Mouse (Mus musculus) cerebellum, postnatal 10 days (tissue): ENCODE measurements around the gene Pde4d.
A peak's percentile ranks its signal among the peaks of the same experiment; 100 is the strongest.

Experiments used
- DNase-seq, 2 experiments: peaks; one replicate each; pipeline ENCODE4 v3.0.0; 2021; ENCODE audit warnings: mixed read lengths in 2 of 2

Pde4d gene

DNA sequence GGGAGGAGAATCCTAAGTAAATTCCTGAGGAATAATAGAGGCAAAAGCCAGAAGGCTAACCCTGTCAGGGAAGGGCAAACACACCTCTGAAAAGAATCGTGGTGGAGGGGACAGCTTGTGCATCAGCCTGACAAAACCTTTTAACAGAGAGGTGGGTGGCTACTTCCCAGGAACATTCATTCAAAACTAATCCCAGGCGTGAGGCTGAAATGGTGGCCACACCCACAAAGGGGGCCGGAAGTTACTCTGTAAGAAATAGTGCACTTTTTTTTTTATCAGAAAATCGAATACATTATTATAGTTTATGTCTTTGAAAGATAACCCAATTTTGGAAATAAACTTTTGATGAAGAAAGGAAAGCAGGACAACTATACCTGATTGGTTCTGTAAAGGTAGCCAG is 1227.3 kb downstream of the Pde4d start:
- no peak for DNase-seq

DNA sequence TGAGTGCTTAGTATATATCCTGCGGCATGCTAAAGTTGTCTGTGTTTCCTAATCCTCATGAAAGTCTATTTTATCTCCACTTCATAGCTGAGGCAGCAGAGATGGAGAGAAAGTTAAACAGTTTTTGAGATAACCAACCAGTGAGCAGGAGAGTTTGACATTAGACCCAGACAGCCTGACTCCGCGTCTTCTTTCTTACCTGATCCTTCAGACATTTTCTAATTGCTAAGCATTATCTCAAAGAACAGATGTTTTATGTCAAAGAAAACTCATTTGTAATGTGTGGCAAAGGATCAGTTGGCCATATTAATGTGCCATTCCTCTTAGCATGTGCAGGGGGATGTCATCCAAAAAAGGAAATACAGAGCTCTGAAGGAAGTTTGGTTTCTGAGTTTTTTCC is 1227.9 kb downstream of the Pde4d start:
- no peak for DNase-seq

DNA sequence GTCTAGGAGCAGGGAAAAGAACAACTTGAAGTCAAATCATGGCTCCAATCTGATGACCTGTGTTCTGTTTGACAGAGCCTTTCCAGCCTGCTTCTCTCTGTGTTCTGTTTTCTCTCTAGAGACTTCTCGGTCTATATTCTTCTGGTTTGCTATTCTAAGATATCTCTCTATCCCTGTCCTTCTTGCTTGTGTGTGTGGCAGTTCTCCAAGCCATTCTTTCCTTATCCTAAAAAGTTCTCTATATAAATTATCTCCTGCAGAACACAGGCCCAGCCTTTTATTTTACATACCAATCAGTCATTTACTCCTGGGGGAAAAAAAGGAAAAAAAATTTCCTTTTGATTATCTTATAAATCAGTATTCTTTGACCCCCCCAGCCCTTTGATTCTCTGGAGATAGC is 1229.2 kb downstream of the Pde4d start:
- DNase-seq = no peak

DNA sequence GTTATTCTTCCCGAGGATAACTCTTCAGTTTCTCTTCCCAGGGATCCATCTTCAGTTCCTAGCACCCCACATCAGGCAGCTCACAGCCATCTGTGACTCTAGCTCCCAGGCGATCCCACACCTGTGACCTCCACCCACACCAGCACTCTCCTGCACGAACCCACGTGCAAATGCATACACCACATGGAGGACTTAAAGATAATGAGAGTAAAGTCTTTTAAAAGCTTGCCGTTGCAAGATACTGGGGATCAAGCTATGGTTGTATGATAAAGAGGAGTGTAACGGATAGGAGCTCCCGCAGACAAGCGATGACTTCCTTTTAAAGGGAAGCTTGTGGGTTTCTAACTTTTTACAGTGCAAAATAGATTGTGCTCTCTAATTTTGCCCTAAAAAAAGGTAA is 1230.5 kb downstream of the Pde4d start:
- no peak for DNase-seq

DNA sequence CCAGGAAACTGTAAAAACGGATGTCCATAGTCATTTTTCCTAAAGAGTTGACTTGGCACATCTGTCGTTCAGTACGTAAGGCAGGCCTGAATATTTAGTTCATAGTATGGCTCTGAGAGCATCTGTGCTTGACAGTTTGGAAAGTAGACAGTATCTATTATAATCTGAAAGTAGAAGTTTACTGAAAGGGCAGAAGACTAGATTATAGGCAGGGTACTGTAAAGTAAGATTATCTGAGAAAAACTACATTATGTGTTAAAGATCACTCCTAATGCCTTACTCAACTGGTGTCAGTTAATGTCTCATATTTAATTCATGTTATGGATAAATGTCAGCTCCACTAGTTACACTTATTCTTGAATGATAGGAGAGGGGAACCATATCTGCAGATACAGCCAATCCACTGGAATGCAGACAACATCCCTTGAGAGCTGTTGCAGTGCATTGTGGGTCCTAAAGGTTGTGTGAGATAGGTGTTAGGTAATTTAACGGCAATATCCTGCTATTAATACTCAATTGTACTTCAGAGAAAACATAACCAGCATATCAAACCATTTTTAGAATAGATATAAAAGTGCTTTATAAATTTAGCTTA is 1232.0 kb downstream of the Pde4d start:
- DNase-seq = no peak

DNA sequence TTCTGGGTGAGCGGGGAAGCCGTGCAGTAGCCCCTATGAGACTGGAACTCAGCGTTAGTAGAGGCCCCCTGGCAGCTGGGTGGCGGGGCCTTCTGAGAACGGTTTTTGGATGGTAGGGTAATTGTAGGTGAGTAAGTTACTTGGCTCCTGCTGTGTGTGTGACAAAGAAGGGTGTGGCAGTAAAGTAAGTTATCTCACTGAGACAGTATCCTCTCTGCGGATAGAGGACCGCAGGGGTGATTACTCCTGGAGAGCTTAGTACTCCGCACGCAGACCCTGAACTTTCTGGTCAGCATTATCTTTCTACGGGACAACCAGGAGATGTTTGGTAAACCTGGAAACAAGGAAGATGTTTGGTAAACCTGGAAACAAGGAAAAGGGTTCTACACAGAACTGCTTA is 1233.3 kb downstream of the Pde4d start:
- no peak for DNase-seq

DNA sequence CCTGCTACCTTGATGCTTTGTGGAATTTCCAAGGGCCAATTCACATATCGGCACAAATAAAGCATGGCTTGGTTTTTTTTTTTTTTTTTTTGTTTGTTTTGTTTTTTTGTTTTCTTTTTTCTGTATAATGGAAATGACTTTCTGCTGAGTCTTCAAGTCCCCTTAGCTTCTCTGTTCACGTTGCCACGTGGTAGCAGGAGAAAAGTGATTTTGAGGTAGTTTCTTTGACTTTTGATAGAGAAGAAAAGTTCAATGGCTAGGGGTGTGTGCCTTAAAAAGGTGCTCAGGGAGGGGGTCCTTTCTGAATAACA is 1235.2 kb downstream of the Pde4d start:
- no peak for DNase-seq

DNA sequence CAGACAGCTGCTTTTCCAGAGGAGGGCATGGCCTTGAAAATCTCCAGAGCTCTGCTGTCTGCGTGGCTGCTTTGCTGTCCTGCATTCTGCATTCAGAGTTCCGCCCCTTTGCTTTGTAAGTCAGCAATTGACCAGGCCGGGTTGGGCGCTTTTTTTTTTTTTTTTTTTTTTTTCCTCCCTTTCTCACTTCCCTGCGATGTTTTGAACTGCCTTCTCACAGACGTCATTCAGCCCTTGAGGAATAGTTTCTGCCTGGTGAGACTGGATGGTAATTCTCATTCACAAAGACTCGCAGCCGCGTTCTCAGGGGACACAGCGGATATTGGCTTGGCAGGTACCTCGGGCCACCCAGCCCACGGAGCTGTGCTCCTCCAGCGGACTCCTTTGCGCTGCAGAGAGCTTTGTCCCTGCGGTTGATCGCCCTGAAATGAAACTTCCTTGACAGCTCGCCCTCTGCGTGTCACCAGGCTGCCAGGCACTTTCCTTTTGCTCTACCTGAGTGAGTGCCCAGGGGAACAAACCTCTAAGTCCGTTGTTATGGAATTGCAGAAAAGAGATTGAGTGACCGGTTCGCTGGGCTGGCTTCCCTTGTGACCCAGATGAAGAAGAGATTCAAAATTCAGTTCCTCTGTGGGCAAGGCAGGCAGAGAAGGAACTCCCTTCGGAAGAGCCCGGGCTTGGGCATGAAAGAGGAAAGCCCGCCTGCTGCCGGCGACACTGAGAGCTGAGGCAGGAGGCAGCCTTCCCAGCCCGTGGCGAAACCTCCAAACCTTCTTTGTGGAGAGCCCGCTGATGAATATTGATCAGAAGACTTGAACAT is 1235.8 kb downstream of the Pde4d start:
- peak; percentile 35 to 51 for DNase-seq

DNA sequence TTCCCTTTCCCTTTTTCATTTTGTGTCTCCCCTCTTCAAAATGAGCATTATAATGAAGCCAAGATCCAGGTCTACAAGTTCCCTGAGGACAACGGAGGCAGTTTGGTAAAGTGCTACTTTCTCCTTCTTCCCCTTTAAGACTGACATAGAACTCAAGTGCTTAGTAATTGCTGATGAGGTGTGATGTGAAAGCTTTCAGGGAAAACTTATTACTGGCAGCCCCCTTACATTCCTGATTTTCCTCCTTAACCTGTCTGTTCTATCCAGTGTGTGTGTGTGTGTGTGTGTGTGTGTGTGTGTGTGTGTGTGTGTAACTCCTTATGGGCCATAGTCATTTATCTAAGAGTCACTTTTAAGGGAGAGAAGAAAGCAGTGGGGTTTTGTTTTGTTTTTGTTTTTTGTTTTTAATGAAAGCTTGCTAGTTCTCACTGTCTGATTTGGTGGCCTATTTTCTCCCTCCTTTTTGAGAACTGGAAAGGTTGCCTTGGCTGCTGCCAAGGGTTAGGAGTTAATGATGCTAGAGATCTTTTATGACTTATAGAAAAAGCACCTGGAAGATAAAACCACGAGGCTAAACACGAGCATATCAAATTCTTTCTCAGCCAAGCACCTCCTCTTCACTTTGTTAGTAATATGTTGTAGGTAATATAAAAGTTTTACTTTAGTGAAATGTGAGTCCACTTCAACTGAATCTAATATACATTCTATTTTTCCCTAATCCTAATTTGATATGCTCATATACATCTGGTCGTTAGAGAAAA is 1236.5 kb downstream of the Pde4d start:
- no peak for DNase-seq

DNA sequence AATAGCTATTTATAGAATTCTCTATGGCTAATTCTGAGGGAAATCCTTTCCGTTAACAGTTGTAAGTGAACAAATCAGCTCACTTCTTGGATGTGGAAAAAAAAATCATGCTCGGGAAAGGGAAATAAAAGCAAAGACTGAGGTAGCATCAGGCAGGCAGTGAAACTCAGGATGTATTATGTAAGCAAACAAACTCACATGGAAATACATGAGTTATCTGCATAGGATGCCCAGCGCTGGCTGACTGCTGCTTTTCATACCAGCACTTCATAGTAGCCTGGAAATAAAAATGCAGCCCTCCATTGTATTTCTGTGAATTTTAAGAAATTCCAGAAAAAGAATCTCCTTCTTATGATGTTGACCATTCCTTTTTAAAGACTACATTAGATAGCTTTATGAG is 1237.2 kb downstream of the Pde4d start:
- DNase-seq = no peak

DNA sequence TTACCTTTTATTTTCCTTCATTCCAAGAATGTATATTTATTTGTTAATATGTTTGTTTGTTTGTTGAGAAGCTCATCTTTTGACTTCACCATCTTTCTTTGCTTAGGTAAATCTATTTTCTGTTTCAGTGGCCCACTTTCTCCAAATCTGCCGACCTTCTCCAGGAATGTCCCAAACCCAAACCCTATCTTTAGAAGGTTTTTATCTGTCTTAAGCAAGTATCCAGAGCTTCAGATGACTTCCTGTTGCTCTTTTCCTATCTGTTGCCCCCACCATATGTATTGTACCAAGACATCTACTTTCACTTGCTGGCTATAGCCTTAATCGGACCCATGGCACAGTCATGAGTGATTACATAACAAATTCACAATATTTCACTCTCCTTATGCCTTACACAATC is 1238.4 kb downstream of the Pde4d start:
- no peak for DNase-seq

DNA sequence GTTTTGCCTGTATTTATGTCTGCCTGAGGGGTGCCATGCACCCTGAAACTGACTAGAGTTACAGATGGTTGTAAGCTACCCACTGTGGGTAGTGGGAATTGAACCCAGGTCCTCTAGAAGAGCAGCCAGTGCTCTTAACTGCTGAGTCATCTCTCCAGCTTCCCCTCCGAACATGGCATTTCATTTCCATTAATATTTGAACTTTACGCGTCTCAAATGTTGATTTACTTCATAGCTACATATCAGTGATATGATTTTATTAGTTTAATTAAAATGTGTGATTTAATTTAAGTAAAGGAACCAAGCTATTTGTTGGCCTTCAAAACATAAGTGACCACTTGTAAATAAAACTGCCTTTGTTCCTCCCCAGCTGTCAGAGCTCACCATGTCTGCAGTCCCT is 1239.4 kb downstream of the Pde4d start:
- no peak for DNase-seq

DNA sequence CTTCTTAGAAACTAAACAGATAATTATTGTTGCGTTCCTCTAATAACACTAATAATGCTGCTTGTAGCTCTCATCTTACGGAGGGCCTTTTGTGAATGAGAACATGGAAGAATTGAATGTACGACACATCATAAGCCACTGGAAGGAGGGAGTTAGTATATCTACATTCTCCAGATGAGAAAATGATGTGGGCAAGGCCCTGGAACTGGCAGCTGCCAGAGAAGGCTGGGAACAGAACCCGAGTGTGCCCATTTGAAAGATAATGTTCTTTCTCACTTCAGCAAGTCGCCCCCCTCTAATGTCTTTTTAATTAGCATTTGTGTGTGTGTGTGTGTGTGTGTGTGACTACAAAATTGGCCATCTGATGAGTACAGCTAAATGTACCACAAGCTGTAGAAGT is 1240.8 kb downstream of the Pde4d start:
- DNase-seq = no peak

DNA sequence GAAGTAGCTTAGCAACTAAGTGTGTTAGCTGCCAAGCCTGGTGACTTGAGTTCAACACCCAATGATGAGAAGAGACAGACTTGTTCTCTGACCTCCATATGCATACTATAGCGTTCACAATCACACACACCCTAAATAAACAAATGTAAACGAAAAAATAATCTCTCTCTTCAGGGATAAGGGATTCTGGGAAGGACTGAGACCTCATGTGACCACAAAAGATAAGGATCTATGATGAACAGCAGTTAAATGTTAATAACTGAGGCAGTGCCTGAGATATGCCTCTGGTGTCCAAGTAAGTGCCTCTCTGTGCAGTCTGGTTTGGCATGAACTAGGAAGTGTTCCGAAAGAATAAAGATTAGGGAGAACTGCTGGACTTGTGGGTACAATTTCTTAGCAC is 1243.1 kb downstream of the Pde4d start:
- DNase-seq = no peak

DNA sequence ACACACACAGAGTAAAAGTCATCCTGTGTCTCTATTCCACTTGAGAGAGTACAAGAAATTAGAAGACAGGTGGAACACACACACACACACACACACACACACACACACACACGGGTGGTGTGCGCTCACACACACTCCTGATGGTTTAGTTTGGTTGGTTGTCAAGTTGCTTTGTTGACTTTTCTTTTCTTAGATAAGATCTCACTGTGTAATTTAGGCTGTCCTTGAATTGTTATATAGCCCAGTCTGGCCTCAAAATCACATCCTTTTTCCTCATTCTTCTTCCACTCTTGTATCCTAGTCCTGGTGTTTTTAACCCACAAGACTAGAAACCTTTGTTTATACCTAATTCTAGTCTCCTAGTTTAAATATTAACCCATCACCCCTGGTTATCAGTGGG is 1244.0 kb downstream of the Pde4d start:
- no peak for DNase-seq

DNA sequence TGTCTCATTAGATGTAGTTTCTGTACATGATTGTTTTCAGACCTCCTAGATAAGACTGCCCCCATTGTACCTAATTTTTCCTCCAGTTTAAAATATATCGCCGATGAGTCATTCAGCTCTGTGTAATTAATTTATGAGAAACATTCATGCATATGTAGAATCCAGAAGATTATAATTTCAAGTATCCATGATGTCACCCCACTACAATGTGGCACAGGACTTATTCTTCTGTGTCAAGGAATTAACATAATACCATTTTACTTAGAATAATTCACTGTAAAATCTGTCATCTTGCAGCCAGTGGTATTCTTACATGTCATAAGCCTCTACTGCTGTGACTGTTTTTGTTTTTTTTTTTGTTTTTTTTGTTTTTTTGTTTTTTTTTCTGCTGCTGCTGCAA is 1244.5 kb downstream of the Pde4d start:
- no peak for DNase-seq

DNA sequence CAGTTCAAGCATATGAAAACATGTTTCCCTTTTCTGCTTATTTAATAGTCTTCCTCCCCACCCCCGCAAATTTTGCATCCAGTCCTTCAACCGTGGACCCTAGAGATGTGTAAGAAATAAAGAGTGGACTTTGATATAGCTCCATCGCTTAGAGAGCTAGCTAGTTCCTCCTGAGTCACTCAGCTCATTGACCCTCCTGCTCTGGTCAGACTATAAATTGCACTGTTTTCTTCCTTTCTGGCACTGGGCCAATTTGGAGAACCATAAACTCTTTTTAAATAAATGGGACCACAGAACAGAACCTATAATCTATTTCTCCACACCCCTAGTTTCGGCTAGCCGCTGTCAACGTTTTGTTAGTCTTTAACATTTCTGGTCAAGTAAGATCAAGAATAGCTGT is 1245.3 kb downstream of the Pde4d start:
- DNase-seq = no peak

DNA sequence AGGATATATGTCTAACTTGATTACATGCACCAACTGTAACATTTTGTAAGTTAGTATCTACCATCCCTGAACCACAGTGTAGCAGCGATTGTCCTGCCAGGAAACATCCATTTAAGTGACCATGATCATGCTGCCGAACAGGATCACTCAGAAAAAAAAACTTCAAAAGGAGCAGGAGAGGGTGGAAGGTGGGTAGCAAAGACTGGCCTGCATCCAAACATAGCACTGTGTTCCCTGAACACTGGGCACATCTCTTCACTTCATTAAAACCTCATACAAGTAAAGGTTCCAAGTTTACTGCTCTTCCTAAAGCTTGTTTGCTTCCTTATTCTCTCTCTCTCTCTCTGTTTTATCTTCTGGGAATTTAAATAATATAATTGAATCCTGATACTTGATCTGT is 1256.4 kb downstream of the Pde4d start:
- no peak for DNase-seq

DNA sequence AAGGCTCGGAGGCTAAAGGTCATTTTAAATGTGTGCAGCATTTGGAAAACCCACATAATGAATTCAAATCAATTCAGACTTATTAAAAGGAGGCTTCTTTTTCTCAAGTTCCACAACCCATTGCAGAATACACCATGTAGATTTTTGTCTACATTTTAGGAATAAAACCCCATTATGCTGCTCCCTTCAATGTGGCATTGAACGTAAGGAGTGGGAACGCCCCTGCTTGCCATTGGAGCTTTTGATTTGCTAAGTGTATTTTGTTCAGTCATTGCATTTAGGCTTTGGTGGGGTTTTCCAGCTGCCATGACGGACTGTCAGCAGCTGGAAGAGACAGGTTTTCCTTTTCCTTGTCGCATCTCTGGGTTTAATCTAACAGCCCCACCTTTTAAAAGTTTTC is 1256.8 kb downstream of the Pde4d start:
- no peak for DNase-seq

DNA sequence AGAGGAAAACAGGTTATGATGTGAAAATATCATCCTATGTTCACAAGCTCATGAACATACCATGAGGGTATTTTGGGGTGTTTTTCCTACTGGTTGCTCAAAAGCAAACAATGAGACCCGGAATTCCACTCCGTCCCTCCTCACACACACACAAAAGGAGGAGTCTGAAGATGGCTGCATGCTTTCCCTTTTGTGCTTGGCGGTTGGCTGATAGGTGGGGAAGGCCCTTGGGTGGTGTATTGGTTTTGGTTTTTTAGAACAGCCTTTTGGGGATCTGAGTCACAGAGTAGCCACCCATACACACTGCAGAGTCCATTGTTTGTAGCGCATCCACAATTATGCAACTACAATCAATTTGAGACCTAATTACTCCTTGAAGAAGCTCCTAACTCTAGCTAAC is 1257.4 kb downstream of the Pde4d start:
- no peak for DNase-seq

DNA sequence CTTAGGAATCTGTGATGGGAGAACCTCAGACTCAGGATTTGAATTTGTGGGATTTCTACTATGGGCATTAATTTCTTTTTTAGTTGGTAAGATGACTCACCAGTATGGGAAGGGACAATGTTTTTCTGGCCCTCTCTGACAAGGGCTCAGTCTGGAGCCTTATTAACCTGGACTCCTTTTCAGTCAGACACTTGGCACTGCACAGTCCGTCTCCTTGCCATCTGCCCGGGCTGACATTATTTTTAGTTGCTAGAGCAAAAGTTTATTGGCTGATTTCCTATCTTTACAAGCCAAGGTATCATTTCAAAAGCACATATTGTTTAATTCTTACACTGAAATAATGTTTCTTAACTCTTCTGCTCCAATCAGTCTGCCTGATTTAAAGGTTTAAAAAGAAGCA is 1258.6 kb downstream of the Pde4d start:
- DNase-seq = peak; percentile 40 to 45

DNA sequence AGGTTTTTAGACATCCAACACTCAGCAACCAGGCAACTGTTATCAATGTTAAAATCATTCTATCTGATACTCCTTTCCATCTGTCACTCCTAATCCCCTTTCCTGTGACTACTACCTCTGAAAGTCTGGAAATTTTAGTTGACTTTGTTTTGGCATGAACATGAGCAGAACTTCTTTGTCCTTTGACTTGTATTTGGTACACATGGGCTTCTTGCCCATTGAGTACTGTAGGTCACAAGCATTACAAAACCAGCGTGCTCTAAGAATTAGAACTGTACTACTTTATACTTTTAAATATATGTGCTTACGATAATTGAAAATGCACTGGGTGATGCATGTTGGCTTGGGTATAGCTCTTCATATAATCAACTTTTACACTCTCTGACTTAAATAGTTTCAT is 1264.8 kb downstream of the Pde4d start:
- no peak for DNase-seq

DNA sequence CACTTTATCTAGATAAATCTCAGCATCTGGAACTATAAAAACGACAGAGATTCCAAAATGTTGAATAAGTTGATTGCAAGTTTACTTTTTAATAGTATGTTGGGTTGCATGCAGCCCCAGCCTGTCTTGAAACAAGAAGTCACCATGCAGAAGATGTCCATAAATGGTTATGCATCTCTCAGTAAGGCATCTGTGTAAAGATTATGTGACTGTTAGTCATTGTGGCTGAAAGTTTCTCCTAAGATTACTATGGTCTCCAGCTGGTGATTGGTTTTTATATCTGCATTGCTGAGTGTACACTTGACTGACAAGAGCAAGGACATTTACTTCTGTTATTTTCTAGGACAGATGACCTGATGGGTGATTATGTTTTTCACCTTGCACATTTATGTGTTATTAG is 1265.6 kb downstream of the Pde4d start:
- DNase-seq = no peak

DNA sequence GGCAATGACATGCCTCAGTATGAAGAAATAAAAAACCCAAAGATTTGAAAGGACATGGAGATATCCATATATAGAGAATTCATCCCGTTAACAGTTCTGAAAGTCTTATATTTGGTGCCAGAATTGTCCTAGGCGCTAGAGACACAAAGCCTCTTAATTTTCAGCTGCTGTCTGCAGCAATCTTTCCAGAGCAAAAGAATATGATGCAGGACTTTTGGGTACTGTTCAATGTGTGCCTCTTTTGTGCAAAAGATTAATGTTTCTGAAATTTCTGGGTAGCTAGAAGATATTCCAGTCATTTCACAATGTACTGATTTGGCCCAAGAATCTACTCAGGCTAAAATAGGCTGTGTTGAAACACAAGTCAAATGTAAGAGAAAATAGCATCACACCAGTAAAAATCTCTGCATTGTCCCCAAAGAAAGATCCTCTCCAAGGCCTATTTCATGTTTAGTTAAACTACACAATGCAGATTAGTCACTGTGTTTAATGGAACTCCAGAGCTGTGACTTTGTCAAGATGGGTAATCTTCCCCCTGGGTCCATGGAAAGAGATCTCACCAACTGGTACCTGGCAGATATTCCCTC is 1270.5 kb downstream of the Pde4d start:
- DNase-seq = no peak
